Mouse (Mus musculus): ENCODE measurements around the gene Cabp7. TPM values are rescaled to one million over a fixed set of nuclear protein-coding genes. Genes with fewer than 3 reads are reported as not detected.

Gene Cabp7
- total and polyA plus RNA-seq, 3 experiments, result 0.51 TPM; not detected in 2

DNA sequence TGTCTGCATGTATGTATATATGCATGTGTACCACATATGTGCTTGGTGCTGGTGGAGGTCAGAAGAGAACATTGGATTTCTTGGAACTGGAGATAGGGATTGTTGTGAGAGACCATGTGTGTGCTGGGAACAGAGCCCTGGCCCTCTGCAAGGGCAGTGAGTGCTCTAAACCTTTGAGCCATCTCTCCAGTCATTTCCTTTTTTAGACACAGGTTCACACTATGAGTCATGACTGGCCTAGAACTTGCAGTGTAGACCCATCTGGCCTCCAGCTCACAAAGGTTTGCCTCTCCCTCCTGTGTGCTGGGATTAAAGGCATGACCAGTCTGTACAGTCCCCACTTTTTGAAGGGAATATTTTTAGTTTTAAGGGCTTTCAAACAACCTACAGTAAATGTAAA, 33.8 kb downstream of the Cabp7 start:
- Histone ChIP-seq H3K79me2 (replicated peaks; ENCODE audit: control insufficient read depth, extremely low read depth, insufficient read depth, poor library complexity, severe bottlenecking) (no peaks in the 10 kb centered on the region; the same call in 1 of the 2 replicates), H3K27ac (ENCODE audit: insufficient read depth, low read depth) (no peak overlapping the region), H3K4me1 (ENCODE audit: control insufficient read depth in 1 of 2, insufficient read depth in 2 of 2) (peaks cover 24 to 62% of the 10 kb centered on the region in 2 experiments), H3K9me3 (replicated peaks; ENCODE audit: low read length) (no peaks in the 10 kb centered on the region), H3K36me3 (replicated peaks in 1 of 2; ENCODE audit: control insufficient read depth in 1 of 2, insufficient read depth in 1 of 2, low read length in 1 of 2) (peaks cover 2 to 35% of the 10 kb centered on the region in 2 experiments), H3K9ac (ENCODE audit: insufficient read depth, low read depth) (no peak overlapping the region), H3K4me2 (ENCODE audit: insufficient read depth, low read depth, poor library complexity, severe bottlenecking) (no peak overlapping the region), H3K4me3 (replicated peaks in 1 of 3; ENCODE audit: low read depth in 2 of 3, low read length in 2 of 3, poor library complexity in 1 of 3) (no peak overlapping the region), H3K27me3 (replicated peaks) (no peaks in the 10 kb centered on the region)
- DNase-seq (ENCODE audit: extremely low read depth), result peak; percentile 51
- in situ Hi-C loops (cut with MboI; ENCODE audit: low pct_ligation_motif_present, low pct_unique_long_range_greater_than_20kb, low sequenced_read_pairs), result no loop called here
- dilution Hi-C loops (cut with MboI; ENCODE audit: extremely low pct_ligation_motif_present, extremely low pct_unique_long_range_greater_than_20kb, low sequenced_read_pairs), result no loop called here
- TF ChIP-seq RCOR1 (conservative IDR thresholded peaks at IDR 0.05; ENCODE audit: low read depth, low read length) (no peak), ETS1 (conservative IDR thresholded peaks at IDR 0.05; ENCODE audit: low read depth, low read length) (no peak), POLR2AphosphoS2 (IDR thresholded peaks at IDR 0.05; ENCODE audit: low read depth, low read length) (no peak), E2F4 (IDR thresholded peaks at IDR 0.05; ENCODE audit: insufficient replicate concordance, low read depth, low read length) (no peak), ZNF384 (IDR thresholded peaks at IDR 0.05; ENCODE audit: low read depth, low read length) (no peak), SMC3 (IDR thresholded peaks at IDR 0.05; ENCODE audit: low read depth, low read length) (no peak), IRF4 (IDR thresholded peaks at IDR 0.05; ENCODE audit: low read depth, low read length) (peak; percentile 87), HCFC1 (IDR thresholded peaks at IDR 0.05; ENCODE audit: low read depth, low read length) (no peak), MAFK (IDR thresholded peaks at IDR 0.05; ENCODE audit: insufficient replicate concordance, low read length) (no peak), NRF1 (IDR thresholded peaks at IDR 0.05; ENCODE audit: low read depth, low read length) (no peak), CHD2 (IDR thresholded peaks at IDR 0.05; ENCODE audit: low read length) (no peak; the same call in 1 of the 2 replicates), CHD1 (IDR thresholded peaks at IDR 0.05; ENCODE audit: low read depth, low read length) (no peak), JUND (conservative IDR thresholded peaks at IDR 0.05; ENCODE audit: low read depth, low read length) (peak; percentile 83), ZKSCAN1 (IDR thresholded peaks at IDR 0.05; ENCODE audit: borderline replicate concordance, low read depth, low read length) (no peak), MXI1 (IDR thresholded peaks at IDR 0.05; ENCODE audit: low read depth, low read length) (no peak), JUN (IDR thresholded peaks at IDR 0.05; ENCODE audit: insufficient read depth, low read depth, low read length) (peak; percentile 47; the same call in 1 of the 2 replicates), GABPA (IDR thresholded peaks at IDR 0.05; ENCODE audit: insufficient replicate concordance, low read depth, low read length) (no peak), RAD21 (IDR thresholded peaks at IDR 0.05; ENCODE audit: low read depth, low read length) (no peak), POLR2A (IDR thresholded peaks at IDR 0.05; ENCODE audit: low read depth, low read length) (no peak), EP300 (IDR thresholded peaks at IDR 0.05; ENCODE audit: low read length) (peak; percentile 68), ZC3H11A (IDR thresholded peaks at IDR 0.05; ENCODE audit: low read depth, low read length) (no peak), MEF2A (IDR thresholded peaks at IDR 0.05; ENCODE audit: borderline replicate concordance, low read depth, low read length) (peak; percentile 93), TCF12 (IDR thresholded peaks at IDR 0.05; ENCODE audit: low read depth, low read length) (no peak), BHLHE40 (IDR thresholded peaks at IDR 0.05; ENCODE audit: low read depth, low read length) (no peak), USF2 (conservative IDR thresholded peaks at IDR 0.05; ENCODE audit: low read depth, low read length) (no peak), NELFE (IDR thresholded peaks at IDR 0.05; ENCODE audit: low read depth, low read length) (no peak)
